Mouse (Mus musculus) kidney, postnatal 0 days (tissue): ENCODE data around the gene Ift20. TPM values are rescaled to one million over a fixed set of nuclear protein-coding genes. Genes with fewer than 3 reads are reported as not detected.

Experiments used
- ATAC-seq: fragments of 200-750 bp; cut with Nextera tagmentation; replicated peaks from 2 replicates; pipeline ENCODE4 v1.8.0; 2017; ENCODE audit warnings: low read depth, moderate number of reproducible peaks, moderate TSS enrichment, moderate library complexity; ENCODE audit not compliant: low FRiP score
- DNase-seq: peaks from one replicate; pipeline ENCODE4 v3.0.0-alpha.2; 2016; ENCODE audit warnings: low spot score
- H3K27ac ChIP-seq: fragments of 300-500 bp; sonication (generic); 2 replicates; pipeline ENCODE4 v1.5.1; 2014; ENCODE audit warnings: mild to moderate bottlenecking
- H3K27me3 ChIP-seq: fragments of 300-500 bp; sonication (generic); 2 replicates; pipeline ENCODE4 v1.6.1; 2014; ENCODE audit warnings: low read length, mixed read lengths; ENCODE audit not compliant: insufficient read depth
- H3K36me3 ChIP-seq: fragments of 300-500 bp; sonication (generic); 2 replicates; pipeline ENCODE4 v1.6.1; 2014; ENCODE audit warnings: low read length, mixed read lengths; ENCODE audit not compliant: insufficient read depth
- H3K4me1 ChIP-seq: fragments of 300-500 bp; sonication (generic); replicated peaks from 2 replicates; pipeline ENCODE4 v1.6.1; 2014; ENCODE audit warnings: antibody characterized with exemption, low read length, mixed read lengths; ENCODE audit not compliant: insufficient read depth
- H3K4me2 ChIP-seq: fragments of 300-500 bp; sonication (generic); 2 replicates; pipeline ENCODE4 v1.6.1; 2014; ENCODE audit warnings: mild to moderate bottlenecking, low read length, moderate library complexity, mixed read lengths
- H3K4me3 ChIP-seq: fragments of 300-500 bp; sonication (generic); replicated peaks from 2 replicates; pipeline ENCODE4 v1.5.1; 2014; ENCODE audit warnings: low read depth, low read length
- H3K9ac ChIP-seq: fragments of 300-500 bp; sonication (generic); 2 replicates; pipeline ENCODE4 v1.6.1; 2014; ENCODE audit warnings: low read depth, low read length
- H3K9me3 ChIP-seq: fragments of 300-500 bp; sonication (generic); replicated peaks from 2 replicates; pipeline ENCODE4 v1.6.1; 2016; ENCODE audit warnings: low read length, inconsistent platforms, mixed read lengths
- CTCF ChIP-seq: IDR thresholded peaks from 2 replicates; pipeline ENCODE4 v1.5.1; 2016; ENCODE audit warnings: antibody characterized with exemption, low read depth, mild to moderate bottlenecking, moderate library complexity
- WGBS: fragments of 180-500 bp; shearing (Covaris S2); extraction: QIAGEN DNeasy Blood & Tissue Kit; methylation state at CpG from one replicate; pipeline ENCODE4 v1.1.7; 2014; 5-methylcytosine and 5-hydroxymethylcytosine counted together
- polyA plus RNA-seq: library from polyadenylated mRNA; unstranded; fragments of >200 nt; fragmentation: Nextera tagmentation; extraction: Ambion mirVana; gene quantifications from 2 replicates; pipeline ENCODE4 v1.2.1, GENCODE M21; 2015

Ift20 gene
- polyA plus RNA-seq, 1 experiment from 2014 or later, result 185 TPM

DNA sequence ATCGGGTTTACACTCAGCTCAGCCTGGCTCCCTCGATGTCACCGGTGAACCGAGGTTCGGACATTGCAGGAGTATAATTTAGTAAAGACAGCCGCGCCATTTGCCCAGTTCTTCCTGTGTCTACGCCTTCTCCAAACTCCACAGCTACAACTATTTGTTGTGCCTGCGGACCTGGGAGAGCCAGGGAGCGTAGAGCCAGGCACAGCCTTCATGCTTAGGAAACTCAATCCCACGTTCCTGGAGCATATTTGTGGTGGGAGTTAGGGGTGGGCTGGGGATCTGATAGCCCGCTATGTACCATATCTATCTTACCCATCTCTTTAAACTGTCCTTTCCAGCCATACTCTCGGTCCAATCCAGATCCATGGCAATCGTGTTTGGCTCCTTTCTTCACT, 526 bp downstream of the Ift20 start:
- Histone ChIP-seq H3K27ac (peak overlapping the region; percentile 84), H3K4me2 (peak overlapping the region; percentile 64), H3K36me3 (0 out of 2 replicates have a peak, but pooled peaks cover 6% of the 10 kb centered on the region), H3K4me3 (peak overlapping the region; percentile 68), H3K27me3 (no peaks in the 10 kb centered on the region), H3K9me3 (no peaks in the 10 kb centered on the region), H3K4me1 (peaks cover 15% of the 10 kb centered on the region), H3K9ac (peak overlapping the region; percentile 84)
- no peak for TF ChIP-seq CTCF
- 0% methylated on average over 14 of the region's 14 CpGs for WGBS
- DNase-seq, result peak; percentile 51
- peak; percentile 0; the same call in 1 of the 2 replicates for ATAC-seq

DNA sequence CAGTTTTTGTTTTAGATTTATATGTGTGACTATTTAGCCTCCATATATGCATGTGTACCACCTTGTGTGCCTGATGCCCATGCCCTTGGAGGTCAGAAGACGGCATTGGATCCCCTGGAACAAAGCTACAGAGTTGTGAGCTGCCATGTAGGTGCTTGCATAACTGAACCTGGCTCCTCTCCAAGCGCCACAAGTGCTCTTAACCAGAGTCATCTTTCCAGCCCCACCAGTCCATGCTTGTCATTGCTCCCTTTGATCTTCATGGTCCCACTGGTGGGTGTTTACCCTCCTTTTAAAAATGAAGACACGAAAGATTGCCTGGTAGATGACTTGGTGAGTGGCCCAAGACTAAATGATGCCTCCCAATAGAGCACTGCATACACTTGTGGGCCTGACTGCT, 4.2 kb downstream of the Ift20 start:
- Histone ChIP-seq H3K9ac (no peak overlapping the region), H3K36me3 (peaks cover 15% of the 10 kb centered on the region; the same call in 1 of the 2 replicates), H3K4me2 (no peak overlapping the region), H3K27me3 (no peaks in the 10 kb centered on the region), H3K4me3 (no peak overlapping the region), H3K4me1 (peaks cover 8% of the 10 kb centered on the region), H3K9me3 (no peaks in the 10 kb centered on the region), H3K27ac (no peak overlapping the region)
- ATAC-seq, result no peak
- DNase-seq, result no peak
- 80% methylated on average over 3 of the region's 3 CpGs for WGBS
- no peak for TF ChIP-seq CTCF

DNA sequence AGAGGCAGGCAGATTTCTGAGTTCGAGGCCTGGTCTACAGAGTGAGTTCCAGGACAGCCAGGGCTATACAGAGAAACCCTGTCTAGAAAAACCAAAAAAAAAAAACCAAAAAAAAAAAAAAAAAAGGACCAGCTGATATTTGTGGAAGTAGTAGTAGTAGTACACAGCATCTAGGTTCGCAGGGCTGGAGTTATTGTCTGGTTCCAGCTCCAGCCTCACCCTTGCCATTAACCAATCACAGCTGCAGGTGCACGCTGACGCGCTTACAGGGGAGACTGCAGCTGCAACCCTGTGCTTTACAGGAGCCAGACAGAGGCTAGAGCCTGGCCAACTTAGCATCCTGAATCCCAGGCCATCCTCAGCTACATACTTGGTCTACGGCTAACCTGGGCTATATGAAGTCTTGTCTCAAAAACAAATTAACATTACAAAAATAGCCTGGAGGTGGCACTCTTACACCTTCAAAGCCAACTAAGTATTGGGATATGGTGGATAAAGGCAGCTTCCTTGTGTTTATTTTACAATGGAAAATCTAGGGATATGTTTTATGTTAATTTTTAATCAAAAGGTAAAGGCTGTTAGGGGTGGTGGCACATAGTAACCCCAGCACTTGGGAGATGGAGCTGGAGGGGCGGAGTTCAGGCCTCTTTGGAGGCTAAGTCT, 8.4 kb downstream of the Ift20 start:
- Histone ChIP-seq H3K9me3 (no peaks in the 10 kb centered on the region), H3K9ac (no peak overlapping the region), H3K36me3 (peaks cover 15% of the 10 kb centered on the region; the same call in 1 of the 2 replicates), H3K4me2 (no peak overlapping the region), H3K27ac (no peak overlapping the region), H3K27me3 (no peaks in the 10 kb centered on the region), H3K4me3 (no peak overlapping the region), H3K4me1 (peaks cover 7% of the 10 kb centered on the region; the same call in 1 of the 2 replicates)
- WGBS, result 95% methylated on average over 7 of the region's 7 CpGs
- ATAC-seq (no peak), DNase-seq (no peak)
- peak; percentile 42; the same call in 1 of the 2 replicates for TF ChIP-seq CTCF

DNA sequence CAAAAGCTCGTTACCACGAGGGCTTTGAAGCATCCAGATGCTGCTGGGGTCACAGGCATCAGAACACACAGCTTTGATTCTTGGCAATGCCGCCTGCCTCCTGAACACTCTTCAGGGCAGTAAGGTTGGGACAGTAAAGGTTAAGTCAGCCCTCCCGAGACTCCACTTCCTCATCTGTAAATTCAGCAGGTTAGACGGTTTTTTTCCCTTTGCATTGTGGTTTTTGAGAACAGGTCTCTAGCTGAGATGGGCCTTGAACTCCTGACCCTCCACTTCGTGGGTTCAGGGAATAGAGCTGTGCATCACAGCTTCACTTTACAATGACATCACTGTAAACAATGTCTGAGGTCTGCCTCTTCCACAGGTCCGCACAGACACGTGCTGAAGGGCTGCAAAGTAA, 9.0 kb downstream of the Ift20 start:
- DNase-seq (no peak), ATAC-seq (no peak)
- WGBS, result 66% methylated on average over 8 of the region's 8 CpGs
- Histone ChIP-seq H3K4me2 (no peak overlapping the region), H3K9ac (no peak overlapping the region), H3K4me1 (peaks cover 9% of the 10 kb centered on the region; the same call in 1 of the 2 replicates), H3K36me3 (peaks cover 15% of the 10 kb centered on the region; the same call in 1 of the 2 replicates), H3K27me3 (no peaks in the 10 kb centered on the region), H3K27ac (no peak overlapping the region), H3K4me3 (no peak overlapping the region), H3K9me3 (no peaks in the 10 kb centered on the region)
- no peak for TF ChIP-seq CTCF

DNA sequence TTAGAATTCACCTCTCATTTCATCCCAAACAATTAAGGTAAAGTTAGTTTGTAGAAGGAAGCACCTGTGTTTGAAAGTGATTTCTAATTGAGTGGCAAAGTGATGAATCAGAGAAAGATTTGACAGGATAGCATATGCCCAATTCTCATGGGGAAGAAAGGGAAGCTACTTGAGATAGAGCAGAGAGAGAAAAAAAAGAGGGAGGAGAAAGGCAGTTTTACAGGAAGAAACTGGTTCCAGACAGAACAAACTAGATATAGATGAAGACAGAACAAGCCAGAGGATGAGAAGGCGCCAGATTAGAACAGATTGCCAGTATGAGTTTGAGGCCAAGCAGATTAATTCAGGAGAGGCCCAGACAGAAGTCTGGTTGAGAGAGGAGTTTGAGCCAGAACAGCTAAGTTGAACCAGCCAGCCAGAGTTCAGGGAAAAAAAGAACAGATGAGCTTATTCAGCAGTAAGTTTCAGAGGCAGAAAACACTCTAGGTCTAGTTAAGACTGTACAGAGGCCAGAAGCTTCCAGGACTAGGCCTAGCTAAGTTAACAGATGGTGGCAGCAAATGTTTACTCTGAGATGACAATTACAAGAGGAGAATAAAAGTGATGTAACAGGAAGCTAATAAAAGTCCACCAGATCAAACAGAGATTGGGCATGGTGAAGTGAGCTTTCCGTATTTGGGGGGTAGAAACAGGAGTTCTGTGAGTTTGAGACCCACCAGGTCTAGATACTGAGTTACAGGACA, 11.7 kb downstream of the Ift20 start:
- H3K4me2 ChIP-seq, result no peak overlapping the region
- TF ChIP-seq CTCF, result no peak
- 83% methylated on average over 2 of the region's 2 CpGs for WGBS

DNA sequence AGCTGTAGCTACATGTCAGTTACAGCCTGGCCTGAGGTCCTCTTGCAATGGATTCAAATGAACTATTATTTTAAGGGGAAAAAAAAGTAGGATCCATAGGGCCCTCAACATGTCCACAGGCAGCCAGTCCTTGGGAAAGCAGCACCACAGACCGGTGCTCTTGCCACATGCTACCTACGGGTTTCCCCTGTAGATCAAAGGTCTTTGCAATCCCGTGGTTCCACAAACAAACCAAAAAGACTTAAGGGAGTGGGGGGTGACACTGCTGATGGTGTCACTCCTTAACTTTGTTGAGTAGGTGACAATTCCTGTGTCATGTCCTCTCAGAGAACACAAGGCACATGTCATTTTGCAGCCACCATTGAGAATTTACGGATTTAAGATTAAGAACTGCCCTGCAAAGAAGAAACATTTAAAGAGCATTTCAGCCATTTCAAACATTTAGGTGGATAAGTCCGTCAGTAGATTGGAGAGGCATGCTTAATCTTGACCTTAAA, 13.4 kb downstream of the Ift20 start:
- Histone ChIP-seq H3K27ac (no peak overlapping the region), H3K9ac (no peak overlapping the region; the same call in 1 of the 2 replicates), H3K4me3 (peak overlapping the region; percentile 53), H3K4me2 (peak overlapping the region; percentile 83), H3K4me1 (peaks cover 9% of the 10 kb centered on the region; the same call in 1 of the 2 replicates), H3K9me3 (no peaks in the 10 kb centered on the region), H3K36me3 (no peaks in the 10 kb centered on the region), H3K27me3 (no peaks in the 10 kb centered on the region)
- DNase-seq (no peak), ATAC-seq (no peak)
- TF ChIP-seq CTCF, result no peak
- WGBS, result 5% methylated on average over 5 of the region's 5 CpGs

More for the DNA sequence above, 11.7 kb downstream of the Ift20 start:
- Histone ChIP-seq H3K4me1 (peaks cover 9% of the 10 kb centered on the region; the same call in 1 of the 2 replicates), H3K36me3 (peaks cover 6% of the 10 kb centered on the region; the same call in 1 of the 2 replicates), H3K9me3 (no peaks in the 10 kb centered on the region), H3K27ac (no peak overlapping the region), H3K9ac (no peak overlapping the region), H3K27me3 (no peaks in the 10 kb centered on the region), H3K4me3 (no peak overlapping the region)
- DNase-seq, result no peak
- no peak for ATAC-seq
